Mouse (Mus musculus) liver, embryonic 11.5 days (tissue): Measurements from ENCODE around the gene Slc3a2. TPM values are rescaled to one million over a fixed set of nuclear protein-coding genes. Genes with fewer than 3 reads are reported as not detected.
"Not testable (repeated sequence)": the region's sequence is repeated elsewhere in the genome, so short reads cannot be mapped to it uniquely, and the experiment has no call there.

Source experiments
- ATAC-seq: fragments of 200-750 bp; cut with Nextera tagmentation; replicated peaks from 2 replicates; pipeline ENCODE4 v1.8.0; 2017; ENCODE audit warnings: moderate number of reproducible peaks, mild to moderate bottlenecking, moderate TSS enrichment, moderate library complexity; ENCODE audit not compliant: low FRiP score
- DNase-seq: peaks from one replicate; pipeline ENCODE4 v3.0.0-alpha.2; 2017; ENCODE audit warnings: low spot score
- H3K27ac ChIP-seq: fragments of 300-500 bp; sonication (generic); 2 replicates; pipeline ENCODE4 v1.5.1; 2014; ENCODE audit warnings: mild to moderate bottlenecking, low read depth, low read length, control low read depth
- H3K27me3 ChIP-seq: fragments of 300-500 bp; sonication (generic); replicated peaks from 2 replicates; pipeline ENCODE4 v1.6.1; 2014; ENCODE audit warnings: low read length, mixed read lengths; ENCODE audit not compliant: control insufficient read depth, insufficient read depth
- H3K36me3 ChIP-seq: fragments of 300-500 bp; sonication (generic); 2 replicates; pipeline ENCODE4 v1.6.1; 2014; ENCODE audit warnings: mild to moderate bottlenecking, low read length, moderate library complexity, mixed read lengths; ENCODE audit not compliant: control insufficient read depth, insufficient read depth
- H3K4me1 ChIP-seq: fragments of 300-500 bp; sonication (generic); replicated peaks from 2 replicates; pipeline ENCODE4 v1.6.1; 2014; ENCODE audit warnings: low read length, mixed read lengths; ENCODE audit not compliant: control insufficient read depth, insufficient read depth
- H3K4me2 ChIP-seq: fragments of 300-500 bp; sonication (generic); 2 replicates; pipeline ENCODE4 v1.6.1; 2014; ENCODE audit warnings: mild to moderate bottlenecking, control low read depth, moderate library complexity
- H3K4me3 ChIP-seq: fragments of 300-500 bp; sonication (generic); 2 replicates; pipeline ENCODE4 v1.5.1; 2014; ENCODE audit warnings: low read depth, low read length, control low read depth
- H3K9ac ChIP-seq: fragments of 300-500 bp; sonication (generic); 2 replicates; pipeline ENCODE4 v1.6.1; 2014; ENCODE audit warnings: low read depth, low read length, control low read depth
- H3K9me3 ChIP-seq: fragments of 300-500 bp; sonication (generic); 2 replicates; pipeline ENCODE4 v1.6.1; 2016; ENCODE audit warnings: low read length, inconsistent platforms, mixed read lengths; ENCODE audit not compliant: control insufficient read depth
- WGBS: fragments of 180-500 bp; shearing (Covaris S2); extraction: QIAGEN DNeasy Blood & Tissue Kit; methylation state at CpG from one replicate; pipeline ENCODE4 v1.1.7; 2014; 5-methylcytosine and 5-hydroxymethylcytosine counted together
- polyA plus RNA-seq: library from polyadenylated mRNA; unstranded; fragments of >200 nt; fragmentation: Nextera tagmentation; extraction: Ambion mirVana; gene quantifications from 2 replicates; pipeline ENCODE4 v1.2.1, GENCODE M21; 2014

Gene Slc3a2
- polyA plus RNA-seq, 1 experiment from 2014 or later: 150 TPM

GRCm38 (mm10) chr19:8723574-8724346 is 591 bp upstream of the Slc3a2 start:
- H3K4me1 ChIP-seq: peaks cover 20% of the 10 kb centered on the region
- under 1% methylated on average over 20 of the region's 20 CpGs for WGBS
- H3K27ac ChIP-seq: peak overlapping the region; percentile 98
- DNase-seq (no peak), ATAC-seq (no peak)
- peaks cover 22% of the 10 kb centered on the region for H3K36me3 ChIP-seq
- peak overlapping the region; percentile 98 for H3K9ac ChIP-seq
- H3K27me3 ChIP-seq: no peaks in the 10 kb centered on the region
- no peaks in the 10 kb centered on the region for H3K9me3 ChIP-seq
- H3K4me3 ChIP-seq: peak overlapping the region; percentile 88
- peak overlapping the region; percentile 87 for H3K4me2 ChIP-seq

DNA sequence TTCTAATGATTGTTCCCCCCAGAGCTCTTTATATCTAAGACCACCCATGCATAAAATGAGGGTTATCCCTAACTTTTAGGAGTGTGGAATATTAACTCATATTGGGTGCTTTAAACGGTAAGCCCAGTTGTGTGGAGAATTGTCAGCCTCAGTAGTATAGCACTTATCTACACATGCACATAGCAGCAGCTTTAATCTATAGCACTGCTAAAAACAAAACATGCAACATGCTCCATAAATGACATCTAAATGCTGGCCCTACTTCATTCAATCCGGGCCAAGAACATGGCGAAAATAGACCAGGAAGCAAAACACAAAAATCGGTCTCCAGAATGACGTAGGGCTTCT is 636 bp downstream of the Slc3a2 start:
- peak overlapping the region; percentile 98 for H3K9ac ChIP-seq
- no peaks in the 10 kb centered on the region for H3K27me3 ChIP-seq
- WGBS: 2% methylated on average over 5 of the region's 5 CpGs
- peaks cover 22% of the 10 kb centered on the region for H3K36me3 ChIP-seq
- peaks cover 20% of the 10 kb centered on the region for H3K4me1 ChIP-seq
- no peak for DNase-seq
- H3K4me2 ChIP-seq: peak overlapping the region; percentile 87
- H3K9me3 ChIP-seq: no peaks in the 10 kb centered on the region
- H3K4me3 ChIP-seq: peak overlapping the region; percentile 88
- peak; percentile 7; the same call in 1 of the 2 replicates for ATAC-seq
- peak overlapping the region; percentile 98 for H3K27ac ChIP-seq

DNA sequence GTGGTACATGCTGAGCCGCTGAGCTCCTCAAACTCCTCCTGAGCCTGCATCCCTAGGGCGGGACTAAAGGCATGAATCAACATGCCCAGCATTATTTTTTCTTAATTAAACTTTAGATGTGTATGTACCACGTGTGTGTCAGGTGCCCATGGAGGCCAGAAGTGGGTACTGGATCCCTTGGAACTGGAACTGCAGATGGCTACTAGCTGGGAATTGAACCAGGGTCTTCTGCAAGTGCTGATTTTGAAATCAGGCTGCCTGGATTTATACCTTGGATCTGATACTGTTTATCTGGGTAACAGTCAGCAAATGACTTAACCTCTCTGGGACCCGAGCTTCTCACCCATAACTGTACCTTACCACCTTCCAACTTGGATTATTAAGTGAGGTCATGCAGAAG is 1.1 kb downstream of the Slc3a2 start:
- ATAC-seq (no peak), DNase-seq (no peak)
- Histone ChIP-seq H3K9ac (peak overlapping the region; percentile 98), H3K9me3 (no peaks in the 10 kb centered on the region), H3K4me3 (peak overlapping the region; percentile 88), H3K4me1 (peaks cover 22% of the 10 kb centered on the region), H3K27ac (peak overlapping the region; percentile 98), H3K36me3 (peaks cover 22% of the 10 kb centered on the region), H3K4me2 (peak overlapping the region; percentile 87), H3K27me3 (no peaks in the 10 kb centered on the region)
- 48% methylated on average over 4 of the region's 4 CpGs for WGBS

DNA sequence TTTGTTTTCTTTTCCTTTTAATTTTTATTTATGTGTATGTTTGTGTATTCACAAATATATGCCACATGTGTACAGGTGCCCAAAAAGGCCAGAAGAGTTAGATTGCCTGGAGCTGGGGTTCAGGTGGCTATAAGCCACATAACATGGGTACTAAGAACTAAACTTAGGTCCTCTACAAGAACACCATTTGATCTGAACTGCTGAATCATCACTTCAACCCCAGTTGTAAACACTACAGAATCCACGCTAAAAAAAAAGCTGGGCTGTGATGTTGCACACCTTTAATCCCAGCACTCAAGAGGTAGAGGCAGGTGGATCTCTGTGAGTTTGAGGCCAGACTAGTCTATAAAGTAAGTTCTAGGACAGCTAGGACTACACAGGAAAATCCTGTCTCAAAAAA is 1.8 kb downstream of the Slc3a2 start:
- peaks cover 21% of the 10 kb centered on the region for H3K36me3 ChIP-seq
- H3K27ac ChIP-seq: peak overlapping the region; percentile 23; the same call in 1 of the 2 replicates
- ATAC-seq (no peak), DNase-seq (no peak)
- H3K9me3 ChIP-seq: no peaks in the 10 kb centered on the region
- H3K4me3 ChIP-seq: peak overlapping the region; percentile 88; the same call in 1 of the 2 replicates
- H3K9ac ChIP-seq: no peak overlapping the region
- 57% methylated on average over 1 of the region's 1 CpGs for WGBS
- peak overlapping the region; percentile 87 for H3K4me2 ChIP-seq
- peaks cover 25% of the 10 kb centered on the region for H3K4me1 ChIP-seq
- H3K27me3 ChIP-seq: no peaks in the 10 kb centered on the region

DNA sequence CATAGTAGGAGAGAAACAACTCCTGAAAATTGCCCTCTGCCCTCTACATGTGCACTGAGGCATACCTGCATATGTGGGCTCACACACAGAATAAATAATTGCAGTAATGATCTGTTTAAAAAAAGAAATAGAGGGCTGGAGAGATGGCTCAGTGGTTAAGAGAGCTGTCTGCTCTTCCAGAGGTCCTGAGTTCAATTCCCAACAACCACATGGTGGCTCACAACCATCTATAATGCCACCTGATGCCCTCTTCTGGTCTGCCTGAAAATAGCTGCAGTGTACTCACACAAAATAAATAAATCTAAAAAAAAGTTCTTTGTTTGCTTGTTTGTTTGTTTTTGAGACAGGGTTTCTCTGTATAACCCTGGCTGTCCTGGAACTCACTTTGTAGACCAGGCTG is 4.1 kb downstream of the Slc3a2 start:
- DNase-seq, H3K27ac ChIP-seq, H3K27me3 ChIP-seq, H3K9ac ChIP-seq, H3K36me3 ChIP-seq, H3K9me3 ChIP-seq, ATAC-seq, H3K4me3 ChIP-seq, H3K4me2 ChIP-seq: not testable (repeated sequence)
- H3K4me1 ChIP-seq: peaks cover 38% of the 10 kb centered on the region

DNA sequence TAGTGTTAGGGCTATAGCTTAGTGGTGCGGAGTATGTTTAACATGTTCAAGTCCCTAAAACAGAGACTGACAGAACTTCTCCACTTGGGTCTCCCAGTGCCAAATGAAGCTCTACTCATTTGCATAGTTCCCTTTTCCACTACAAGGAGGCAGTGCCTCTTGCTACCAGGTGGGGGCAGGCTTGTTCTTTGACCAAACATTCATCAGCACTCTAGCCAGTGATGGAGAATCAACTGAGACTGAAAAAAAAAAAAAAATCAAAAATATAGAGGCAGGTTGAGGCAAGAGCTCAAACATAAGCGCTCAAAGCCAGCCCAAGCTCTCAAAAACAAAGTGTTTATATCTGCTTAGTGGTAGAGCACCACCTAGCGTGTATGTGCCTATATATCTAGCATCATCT is 4.8 kb downstream of the Slc3a2 start:
- ATAC-seq (no peak), DNase-seq (no peak)
- no peaks in the 10 kb centered on the region for H3K27me3 ChIP-seq
- no peak overlapping the region for H3K4me3 ChIP-seq
- WGBS: 61% methylated on average over 3 of the region's 3 CpGs
- peaks cover 38% of the 10 kb centered on the region for H3K4me1 ChIP-seq
- H3K27ac ChIP-seq: no peak overlapping the region
- no peaks in the 10 kb centered on the region for H3K9me3 ChIP-seq
- no peak overlapping the region for H3K9ac ChIP-seq
- H3K4me2 ChIP-seq: no peak overlapping the region
- H3K36me3 ChIP-seq: no peaks in the 10 kb centered on the region

DNA sequence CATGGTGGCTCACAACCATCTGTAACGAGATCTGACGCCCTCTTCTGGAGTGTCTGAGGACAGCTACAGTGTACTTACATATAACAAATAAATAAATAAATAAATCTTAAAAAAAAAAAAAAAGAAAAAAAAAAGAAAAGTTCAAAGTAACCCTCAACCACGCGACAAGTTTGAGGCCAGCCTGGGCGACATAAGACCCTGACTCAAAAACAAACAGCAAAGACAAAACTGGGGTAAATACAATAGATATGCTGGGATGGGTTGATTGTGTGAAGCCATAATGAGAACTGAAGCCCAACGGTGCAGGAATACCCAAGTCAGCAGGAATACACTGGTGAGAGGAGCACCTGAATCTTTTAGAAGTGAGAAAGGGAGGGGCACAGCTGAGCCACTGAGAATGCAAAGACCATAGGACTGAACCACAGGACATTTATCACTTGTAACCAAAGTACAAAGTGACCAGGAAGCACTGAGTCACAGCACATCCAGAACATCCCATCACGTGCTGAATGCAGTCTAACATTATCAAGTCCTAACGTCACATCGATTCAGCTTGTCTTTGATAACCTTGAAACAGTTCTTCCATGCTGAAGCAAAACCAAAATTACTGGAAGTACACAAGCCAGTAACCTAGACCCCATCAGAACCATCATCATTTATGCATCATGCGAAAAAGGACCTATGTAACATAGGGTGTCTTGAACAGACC is 6.2 kb downstream of the Slc3a2 start:
- Histone ChIP-seq H3K4me1 (peaks cover 35% of the 10 kb centered on the region), H3K9ac (no peak overlapping the region), H3K36me3 (no peaks in the 10 kb centered on the region), H3K9me3 (no peaks in the 10 kb centered on the region), H3K4me3 (no peak overlapping the region), H3K27me3 (no peaks in the 10 kb centered on the region), H3K27ac (peak overlapping the region; percentile 53; the same call in 1 of the 2 replicates), H3K4me2 (no peak overlapping the region)
- WGBS: 71% methylated on average over 8 of the region's 10 CpGs
- ATAC-seq (no peak), DNase-seq (no peak)

GRCm38 (mm10) chr19:8715868-8716766 is 7.1 kb downstream of the Slc3a2 start:
- H3K27ac ChIP-seq: peak overlapping the region; percentile 89
- peak overlapping the region; percentile 39; the same call in 1 of the 2 replicates for H3K9ac ChIP-seq
- 68% methylated on average over 10 of the region's 10 CpGs for WGBS
- DNase-seq: no peak
- peaks cover 5% of the 10 kb centered on the region; the same call in 1 of the 2 replicates for H3K36me3 ChIP-seq
- 0 out of 2 replicates have a peak, but pooled peaks have one; percentile 15 for ATAC-seq
- H3K4me1 ChIP-seq: peaks cover 35% of the 10 kb centered on the region
- peak overlapping the region; percentile 18; the same call in 1 of the 2 replicates for H3K4me2 ChIP-seq
- no peaks in the 10 kb centered on the region for H3K27me3 ChIP-seq
- no peaks in the 10 kb centered on the region for H3K9me3 ChIP-seq
- H3K4me3 ChIP-seq: no peak overlapping the region
